Mouse (Mus musculus) intestine, embryonic 14.5 days (tissue): ENCODE data around the gene Aifm2. TPM values are rescaled to one million over a fixed set of nuclear protein-coding genes. Genes with fewer than 3 reads are reported as not detected.

Experiments used
- ATAC-seq: fragments of 200-750 bp; cut with Nextera tagmentation; replicated peaks from 2 replicates; pipeline ENCODE4 v1.8.0; 2017; ENCODE audit warnings: low read depth, moderate number of reproducible peaks, moderate TSS enrichment, moderate library complexity; ENCODE audit not compliant: low FRiP score, low TSS enrichment
- DNase-seq: peaks from one replicate; pipeline ENCODE4 v3.0.0-alpha.2; 2018; ENCODE audit warnings: low spot score
- H3K27ac ChIP-seq: fragments of 300-500 bp; sonication (generic); 2 replicates; pipeline ENCODE4 v1.5.1; 2014; ENCODE audit warnings: low read depth, mild to moderate bottlenecking, control low read depth
- H3K27me3 ChIP-seq: fragments of 300-500 bp; sonication (generic); replicated peaks from 2 replicates; pipeline ENCODE4 v1.6.1; 2014; ENCODE audit warnings: low read length, control low read depth; ENCODE audit not compliant: control insufficient read depth, insufficient read depth
- H3K36me3 ChIP-seq: fragments of 300-500 bp; sonication (generic); 2 replicates; pipeline ENCODE4 v1.6.1; 2014; ENCODE audit warnings: low read length, control low read depth; ENCODE audit not compliant: control insufficient read depth, insufficient read depth
- H3K4me1 ChIP-seq: fragments of 300-500 bp; sonication (generic); replicated peaks from 2 replicates; pipeline ENCODE4 v1.6.1; 2014; ENCODE audit warnings: low read length, control low read depth, mixed read lengths; ENCODE audit not compliant: control insufficient read depth, insufficient read depth
- H3K4me2 ChIP-seq: fragments of 300-500 bp; sonication (generic); 2 replicates; pipeline ENCODE4 v1.6.1; 2014; ENCODE audit warnings: low read length
- H3K4me3 ChIP-seq: fragments of 300-500 bp; sonication (generic); 2 replicates; pipeline ENCODE4 v1.5.1; 2014; ENCODE audit warnings: low read depth, low read length, control low read depth, mixed read lengths
- H3K9ac ChIP-seq: fragments of 300-500 bp; sonication (generic); 2 replicates; pipeline ENCODE4 v1.6.1; 2014; ENCODE audit warnings: mild to moderate bottlenecking, low read length
- H3K9me3 ChIP-seq: fragments of 300-500 bp; sonication (generic); 2 replicates; pipeline ENCODE4 v1.6.1; 2016; ENCODE audit warnings: low read length, control low read depth; ENCODE audit not compliant: control insufficient read depth
- WGBS: fragments of 180-500 bp; shearing (Covaris S2); extraction: QIAGEN DNeasy Blood & Tissue Kit; methylation state at CpG from one replicate; pipeline ENCODE4 v1.1.7; 2014; 5-methylcytosine and 5-hydroxymethylcytosine counted together
- polyA plus RNA-seq: library from polyadenylated mRNA; unstranded; fragments of >200 nt; fragmentation: Nextera tagmentation; extraction: Ambion mirVana; gene quantifications from 2 replicates; pipeline ENCODE4 v1.2.1, GENCODE M21; 2014

The Aifm2 gene
- 19.1 and 19.6 TPM in 2 replicates for polyA plus RNA-seq

DNA sequence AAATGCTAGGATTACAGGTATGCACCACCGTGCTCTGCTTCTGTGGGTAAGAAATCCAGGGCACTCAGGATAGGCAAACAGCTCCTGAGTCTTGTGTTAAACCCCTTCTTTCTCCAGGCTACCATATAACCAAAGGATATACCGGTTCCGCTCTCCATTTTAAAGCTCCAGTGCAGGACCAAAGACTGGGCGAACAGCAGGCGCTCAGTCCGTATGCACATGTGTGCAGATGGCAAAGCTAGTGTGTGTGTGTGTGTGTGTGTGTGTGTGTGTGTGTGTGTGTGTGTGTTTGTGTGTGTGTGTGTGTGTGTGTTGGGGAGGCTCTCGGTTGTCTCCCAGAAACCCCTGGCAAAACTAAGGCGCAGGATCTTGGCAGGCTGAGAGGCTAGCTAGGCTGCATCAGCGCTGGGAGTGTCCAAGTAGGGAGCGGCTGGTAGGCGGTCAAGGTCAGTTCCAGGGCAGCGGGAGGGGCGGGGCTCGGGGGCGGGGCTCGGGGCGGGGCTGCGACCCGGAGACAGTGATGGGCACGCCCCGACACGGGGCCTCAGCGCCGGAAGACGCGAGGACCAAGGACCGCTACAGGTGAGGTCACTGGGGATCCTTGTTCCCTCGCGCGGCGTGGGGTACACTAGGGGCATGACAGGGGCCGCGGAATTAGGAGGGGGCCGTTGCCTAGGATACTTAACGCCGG, at the start of gene Aifm2:
TSS of gene Aifm2 (plus strand) at position 493 of the 691 bp plus-strand sequence.
- Histone ChIP-seq H3K4me3 (peak within 1 kb of the TSS; percentile 67), H3K27ac (peak within 1 kb of the TSS; percentile 47; the same call in 1 of the 2 replicates), H3K4me1 (peaks cover 3% of the 10 kb centered on the region; the same call in 1 of the 2 replicates), H3K9ac (peak within 1 kb of the TSS; percentile 54), H3K4me2 (peak within 1 kb of the TSS; percentile 85), H3K36me3 (no peaks in the 10 kb centered on the region), H3K9me3 (no peaks in the 10 kb centered on the region), H3K27me3 (no peaks in the 10 kb centered on the region)
- DNase-seq (peak; percentile 88), ATAC-seq (peak; percentile 91)
- WGBS: 12% methylated on average over 28 of the region's 36 CpGs

DNA sequence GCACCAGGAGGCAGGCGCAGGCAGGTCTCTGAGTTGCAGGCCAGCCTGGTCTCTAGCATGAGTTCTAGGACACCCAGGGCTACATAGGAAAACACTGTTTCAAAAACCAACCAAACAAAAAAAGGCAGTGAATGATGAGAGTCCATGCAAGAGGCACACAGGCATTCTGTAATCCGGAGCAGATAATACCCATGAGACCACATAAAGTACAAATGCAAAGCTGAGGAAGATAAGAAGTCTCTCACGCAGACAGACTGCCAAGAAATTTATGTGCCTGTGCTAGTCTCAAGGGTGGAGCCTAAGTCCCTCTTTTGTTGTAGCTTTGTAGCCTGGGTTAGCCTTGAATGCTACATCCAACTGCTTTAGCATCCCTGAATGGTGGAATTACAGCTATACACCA, 49.4 kb upstream of the Aifm2 start:
- no peaks in the 10 kb centered on the region for H3K27me3 ChIP-seq
- H3K4me2 ChIP-seq: no peak overlapping the region
- no peak overlapping the region for H3K4me3 ChIP-seq
- DNase-seq (no peak), ATAC-seq (no peak)
- H3K4me1 ChIP-seq: no peaks in the 10 kb centered on the region
- no peak overlapping the region for H3K27ac ChIP-seq
- WGBS: 82% methylated on average over 3 of the region's 3 CpGs
- H3K9ac ChIP-seq: no peak overlapping the region
- no peaks in the 10 kb centered on the region for H3K9me3 ChIP-seq
- H3K36me3 ChIP-seq: peaks cover 89% of the 10 kb centered on the region

DNA sequence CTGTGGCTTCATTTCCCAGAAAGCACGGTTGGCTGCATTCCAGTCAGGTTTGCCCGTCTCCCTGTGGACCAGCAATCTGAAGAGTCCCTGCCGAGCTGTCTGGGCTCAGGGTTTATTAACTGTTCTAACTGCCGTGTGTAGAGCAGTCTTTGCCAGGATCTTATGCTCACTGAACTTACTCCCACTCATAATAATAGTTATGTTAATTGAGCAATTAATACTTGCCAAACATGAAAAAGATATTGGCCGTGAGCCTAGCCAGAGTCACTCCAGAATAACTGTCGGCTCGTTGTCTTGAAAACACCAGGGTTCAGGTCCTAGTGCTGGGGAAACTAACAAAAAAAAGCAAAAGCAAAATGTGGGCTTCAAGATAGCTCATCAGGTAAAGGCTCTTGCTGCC, 45.8 kb upstream of the Aifm2 start:
- no peak overlapping the region for H3K4me2 ChIP-seq
- H3K9ac ChIP-seq: no peak overlapping the region
- H3K9me3 ChIP-seq: no peaks in the 10 kb centered on the region
- 85% methylated on average over 7 of the region's 7 CpGs for WGBS
- ATAC-seq (no peak), DNase-seq (no peak)
- H3K4me1 ChIP-seq: no peaks in the 10 kb centered on the region
- peaks cover 93% of the 10 kb centered on the region for H3K36me3 ChIP-seq
- no peaks in the 10 kb centered on the region for H3K27me3 ChIP-seq
- no peak overlapping the region for H3K27ac ChIP-seq
- H3K4me3 ChIP-seq: no peak overlapping the region

DNA sequence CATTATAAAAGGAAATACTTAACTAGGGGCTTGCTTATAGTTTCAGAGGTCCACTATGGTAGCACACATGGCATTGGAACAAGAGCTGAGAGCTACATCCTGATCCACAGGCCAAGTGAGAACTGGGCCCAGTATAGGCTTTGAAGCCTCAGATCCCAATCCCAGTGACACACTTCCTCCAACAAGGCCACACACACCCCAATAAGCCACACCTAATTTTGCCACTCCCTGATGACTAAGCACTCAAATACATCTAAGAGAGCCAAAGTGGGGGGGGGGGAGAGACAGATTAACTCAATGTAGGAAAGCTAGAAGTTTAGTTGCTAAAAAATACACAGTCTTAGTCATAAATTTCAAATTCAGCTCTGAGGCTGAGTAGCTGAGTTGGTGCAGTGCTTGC, 45.2 kb upstream of the Aifm2 start:
- ATAC-seq: 0 out of 2 replicates have a peak, but pooled peaks have one; percentile 58
- peaks cover 94% of the 10 kb centered on the region for H3K36me3 ChIP-seq

DNA sequence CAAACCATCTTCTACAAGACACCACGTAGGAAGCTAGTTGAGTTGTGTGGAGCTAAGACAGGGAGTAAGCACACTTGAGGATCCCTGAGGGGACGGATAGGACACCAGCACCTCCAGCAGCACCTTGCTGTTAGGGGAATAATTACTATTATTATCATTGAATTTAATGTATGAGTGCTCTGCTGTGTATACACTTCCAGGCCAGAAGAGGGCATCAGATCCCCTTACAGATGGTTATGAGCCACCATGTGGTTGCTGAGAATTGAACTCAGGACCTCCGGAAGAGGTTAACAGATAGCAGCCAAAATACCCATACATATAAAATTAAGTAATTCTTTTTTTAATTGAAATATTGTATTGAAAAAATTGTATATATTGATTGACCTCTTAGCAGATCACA, 44.3 kb upstream of the Aifm2 start:
- H3K36me3 ChIP-seq: peaks cover 92% of the 10 kb centered on the region
- WGBS: 95% methylated on average over 3 of the region's 3 CpGs
- no peaks in the 10 kb centered on the region for H3K4me1 ChIP-seq
- H3K4me3 ChIP-seq: no peak overlapping the region
- H3K9ac ChIP-seq: no peak overlapping the region
- no peaks in the 10 kb centered on the region for H3K27me3 ChIP-seq
- H3K9me3 ChIP-seq: no peaks in the 10 kb centered on the region
- DNase-seq (no peak), ATAC-seq (no peak)
- no peak overlapping the region for H3K4me2 ChIP-seq
- no peak overlapping the region for H3K27ac ChIP-seq

More for the DNA sequence above, 45.2 kb upstream of the Aifm2 start:
- no peaks in the 10 kb centered on the region for H3K4me1 ChIP-seq
- H3K9me3 ChIP-seq: no peaks in the 10 kb centered on the region
- no peak overlapping the region for H3K4me3 ChIP-seq
- H3K4me2 ChIP-seq: no peak overlapping the region
- no peak for DNase-seq
- H3K27ac ChIP-seq: no peak overlapping the region
- H3K9ac ChIP-seq: no peak overlapping the region
- no peaks in the 10 kb centered on the region for H3K27me3 ChIP-seq

DNA sequence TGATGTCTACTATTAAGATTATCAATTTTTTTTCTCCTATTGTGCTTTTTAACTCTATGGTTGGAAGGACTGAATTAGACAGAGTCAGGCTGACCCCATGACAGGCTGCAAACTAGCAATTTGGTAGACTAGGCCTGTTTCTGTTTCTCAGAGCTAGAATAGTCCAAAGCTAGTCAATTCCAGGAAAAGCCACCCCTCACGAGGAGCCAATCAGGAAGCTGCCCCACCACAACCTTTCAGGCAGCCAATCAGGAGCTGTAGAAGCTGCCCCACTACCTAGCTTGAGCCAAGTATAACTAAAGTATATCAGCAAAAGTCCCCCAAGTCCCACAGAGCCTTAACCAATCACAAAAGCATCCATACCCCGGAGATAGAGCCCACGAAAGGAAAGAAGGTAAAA, 39.1 kb upstream of the Aifm2 start:
- Histone ChIP-seq H3K27me3 (no peaks in the 10 kb centered on the region), H3K9ac (no peak overlapping the region), H3K36me3 (peaks cover 47% of the 10 kb centered on the region), H3K4me3 (no peak overlapping the region), H3K4me1 (no peaks in the 10 kb centered on the region), H3K9me3 (no peaks in the 10 kb centered on the region), H3K27ac (no peak overlapping the region), H3K4me2 (no peak overlapping the region)
- 80% methylated on average over 3 of the region's 3 CpGs for WGBS
- DNase-seq: no peak
- no peak for ATAC-seq

DNA sequence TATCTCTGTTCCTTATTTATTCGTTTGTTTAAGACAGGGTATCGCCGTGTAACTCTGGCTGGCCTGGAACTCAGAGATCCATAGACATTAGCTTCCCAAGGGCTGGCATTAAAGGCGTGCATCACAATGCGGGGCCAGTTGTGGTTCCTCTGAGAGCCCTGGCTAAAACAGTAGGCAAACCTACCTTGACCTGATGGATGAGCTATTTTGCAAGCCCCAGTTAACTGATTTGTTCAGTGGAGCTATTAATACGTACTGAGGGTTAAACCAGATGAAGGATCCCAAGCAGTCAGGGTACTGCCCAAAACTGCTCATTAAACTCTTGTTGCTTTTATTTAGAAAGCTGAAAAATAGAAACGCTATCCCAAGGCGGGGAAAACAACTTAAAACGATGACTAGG, 35.5 kb upstream of the Aifm2 start:
- Histone ChIP-seq H3K4me2 (peak overlapping the region; percentile 72), H3K9ac (peak overlapping the region; percentile 89), H3K4me1 (no peaks in the 10 kb centered on the region; the same call in 1 of the 2 replicates), H3K36me3 (peaks cover 21% of the 10 kb centered on the region), H3K27me3 (no peaks in the 10 kb centered on the region), H3K4me3 (peak overlapping the region; percentile 88), H3K27ac (peak overlapping the region; percentile 81), H3K9me3 (no peaks in the 10 kb centered on the region)
- WGBS: 31% methylated on average over 9 of the region's 9 CpGs
- ATAC-seq (peak; percentile 21; the same call in 1 of the 2 replicates), DNase-seq (peak; percentile 56)

DNA sequence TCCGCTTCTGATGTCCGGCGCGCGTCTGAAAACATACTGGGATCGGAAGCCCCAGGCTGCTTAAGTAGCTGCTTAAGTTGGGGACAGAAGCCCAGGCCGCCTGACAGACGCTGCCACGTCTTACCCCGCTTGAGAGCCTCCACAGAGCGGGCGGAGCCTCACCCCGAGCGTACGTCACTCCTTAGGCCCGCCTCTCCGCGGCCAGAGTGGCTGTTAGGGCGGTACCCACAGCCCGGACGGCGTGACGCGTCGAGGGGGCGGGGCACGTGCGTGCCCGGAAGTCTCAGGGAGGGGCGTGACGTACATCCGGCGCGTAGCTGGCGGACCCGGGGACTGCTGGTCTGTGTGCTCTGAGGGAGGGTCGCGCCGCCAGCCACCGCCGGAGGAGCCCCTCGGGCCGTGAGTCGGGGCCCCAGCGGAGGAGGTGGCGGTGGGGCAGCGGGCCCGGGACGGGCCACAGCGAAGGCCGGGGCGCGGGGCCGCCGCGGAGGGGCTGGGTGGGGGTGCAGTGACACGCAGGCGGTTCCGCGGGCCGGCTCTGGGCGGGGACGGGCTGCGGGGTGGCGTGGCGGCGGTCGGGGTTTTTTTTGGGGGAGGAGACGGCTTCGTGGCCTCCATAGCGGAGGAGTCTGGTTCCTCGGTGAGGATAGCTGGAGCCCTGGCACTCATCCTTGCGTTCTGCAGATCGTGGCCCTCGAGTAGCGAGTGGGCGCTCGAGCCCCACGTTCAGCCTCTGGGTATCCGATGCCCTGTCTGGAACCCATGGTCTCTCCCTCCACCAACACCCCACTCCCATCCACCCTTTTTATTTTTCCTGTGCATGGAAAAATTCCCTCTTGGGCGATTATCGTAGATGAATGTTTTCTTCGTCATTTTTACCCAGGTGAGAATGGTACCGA, 34.8 kb upstream of the Aifm2 start, which contains the start of gene Sar1a:
TSS of gene Sar1a (plus strand) at position 285 of the 899 bp plus-strand sequence.
- H3K9ac ChIP-seq: peak within 1 kb of the TSS; percentile 89
- H3K9me3 ChIP-seq: no peaks in the 10 kb centered on the region
- H3K27me3 ChIP-seq: no peaks in the 10 kb centered on the region
- H3K36me3 ChIP-seq: peaks cover 21% of the 10 kb centered on the region
- peak within 1 kb of the TSS; percentile 88 for H3K4me3 ChIP-seq
- peak; percentile 99 for DNase-seq
- WGBS: under 1% methylated on average over 77 of the region's 84 CpGs
- H3K27ac ChIP-seq: peak within 1 kb of the TSS; percentile 81
- H3K4me2 ChIP-seq: peak within 1 kb of the TSS; percentile 72
- peak; percentile 99 for ATAC-seq
- no peaks in the 10 kb centered on the region; the same call in 1 of the 2 replicates for H3K4me1 ChIP-seq
